Mouse (Mus musculus) kidney, adult 2 months (tissue): ENCODE measurements around the gene Tspan4. TPM values are rescaled to one million over a fixed set of nuclear protein-coding genes. Genes with fewer than 3 reads are reported as not detected.

Experiments used
- DNase-seq: peaks from one replicate; pipeline ENCODE4 v3.0.0; 2021
- H3K27ac ChIP-seq: fragments of 200-500 bp; 2 replicates; pipeline ENCODE4 v1.5.1; 2012; ENCODE audit warnings: low read depth, low read length, control low read depth, inconsistent platforms; ENCODE audit not compliant: insufficient read depth
- H3K27me3 ChIP-seq: fragments of 200-500 bp; replicated peaks from 2 replicates; pipeline ENCODE4 v1.6.1; 2012; ENCODE audit warnings: mild to moderate bottlenecking, moderate library complexity, low read length, inconsistent platforms; ENCODE audit not compliant: control insufficient read depth, insufficient read depth
- H3K36me3 ChIP-seq: fragments of 200-500 bp; 2 replicates; pipeline ENCODE4 v1.6.1; 2012; ENCODE audit warnings: mild to moderate bottlenecking, moderate library complexity, low read length, inconsistent platforms; ENCODE audit not compliant: control insufficient read depth, insufficient read depth
- H3K4me1 ChIP-seq: fragments of 200-500 bp; 2 replicates; pipeline ENCODE4 v1.6.1; 2011; ENCODE audit warnings: low read length; ENCODE audit not compliant: control insufficient read depth, insufficient read depth
- H3K4me3 ChIP-seq: fragments of 200-500 bp; 2 replicates; pipeline ENCODE4 v1.5.1; 2011; ENCODE audit warnings: mild to moderate bottlenecking, low read depth, low read length, control low read depth; ENCODE audit not compliant: insufficient read depth
- CTCF ChIP-seq: fragments of 200-500 bp; conservative IDR thresholded peaks from 2 replicates; pipeline ENCODE4 v1.5.1; 2011; ENCODE audit warnings: low read depth, mild to moderate bottlenecking, control low read depth, low read length, moderate library complexity, mixed read lengths; ENCODE audit not compliant: insufficient read depth, insufficient read length
- POLR2A ChIP-seq: fragments of 200-500 bp; IDR thresholded peaks from one replicate; pipeline ENCODE4 v1.6.1; 2011; ENCODE audit warnings: low read depth, low read length, control low read depth
- WGBS: fragments of 180-500 bp; shearing (Covaris S2); methylation state at CpG from one replicate; pipeline ENCODE4 v1.1.7; 2018; 5-methylcytosine and 5-hydroxymethylcytosine counted together
- polyA plus RNA-seq: library from polyadenylated mRNA; depleted of rRNA; stranded (reverse); fragments of >200 nt; gene quantifications from 2 replicates; pipeline ENCODE4 v1.2.3, GENCODE M21; 2012

Gene Tspan4
- polyA plus RNA-seq, 1 experiment = 143 TPM

GRCm38 (mm10) chr7:141463824-141464602 is 11.0 kb upstream of the Tspan4 start:
- Histone ChIP-seq H3K27me3 (no peaks in the 10 kb centered on the region), H3K4me3 (peak overlapping the region; percentile 29; the same call in 1 of the 2 replicates), H3K27ac (peak overlapping the region; percentile 34), H3K36me3 (no peaks in the 10 kb centered on the region), H3K4me1 (peaks cover 20% of the 10 kb centered on the region)
- no peak for TF ChIP-seq POLR2A
- TF ChIP-seq CTCF = no peak
- DNase-seq = peak; percentile 86
- WGBS = 62% methylated on average over 12 of the region's 12 CpGs

DNA sequence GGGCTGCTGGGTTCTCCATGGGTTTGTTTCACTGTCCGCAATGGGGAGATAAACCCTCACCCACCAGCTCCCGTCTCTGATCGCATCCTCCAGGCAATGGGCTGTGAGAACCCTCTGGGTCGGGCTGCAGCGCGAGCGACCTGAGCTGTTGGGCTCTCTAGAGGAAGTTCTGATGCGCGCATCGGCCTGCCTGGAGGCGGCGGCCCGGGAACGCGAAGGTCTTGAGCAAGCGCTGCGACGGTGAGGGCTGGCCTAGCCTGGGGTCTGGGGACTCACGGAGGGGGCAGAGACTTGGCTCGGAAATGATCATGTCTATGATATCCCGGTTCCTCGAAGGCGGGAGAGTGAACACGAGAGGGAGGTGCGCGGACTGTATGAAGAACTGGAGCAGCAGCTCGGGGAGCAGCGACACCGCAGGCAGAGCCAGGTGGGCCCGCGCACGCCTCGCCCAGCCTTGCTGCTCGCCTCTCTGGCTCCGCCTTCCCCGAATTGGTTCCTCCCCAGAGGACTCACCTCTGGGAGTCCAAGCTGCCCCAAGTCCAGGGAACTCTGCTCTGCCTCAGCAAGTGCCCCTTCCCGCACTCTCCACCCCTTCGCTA is 10.3 kb upstream of the Tspan4 start:
- TF ChIP-seq POLR2A (no peak), CTCF (no peak)
- 36% methylated on average over 38 of the region's 38 CpGs for WGBS
- DNase-seq = peak; percentile 68
- Histone ChIP-seq H3K36me3 (no peaks in the 10 kb centered on the region), H3K27me3 (no peaks in the 10 kb centered on the region), H3K4me3 (peak overlapping the region; percentile 29; the same call in 1 of the 2 replicates), H3K4me1 (peaks cover 27% of the 10 kb centered on the region), H3K27ac (peak overlapping the region; percentile 25; the same call in 1 of the 2 replicates)

- TF ChIP-seq POLR2A = no peak
- TF ChIP-seq CTCF = no peak
- no peak overlapping the region for H3K4me3 ChIP-seq
- DNase-seq = no peak
Measured at GRCm38 (mm10) chr7:141465388-141466044, 9.5 kb upstream of the Tspan4 start.

DNA sequence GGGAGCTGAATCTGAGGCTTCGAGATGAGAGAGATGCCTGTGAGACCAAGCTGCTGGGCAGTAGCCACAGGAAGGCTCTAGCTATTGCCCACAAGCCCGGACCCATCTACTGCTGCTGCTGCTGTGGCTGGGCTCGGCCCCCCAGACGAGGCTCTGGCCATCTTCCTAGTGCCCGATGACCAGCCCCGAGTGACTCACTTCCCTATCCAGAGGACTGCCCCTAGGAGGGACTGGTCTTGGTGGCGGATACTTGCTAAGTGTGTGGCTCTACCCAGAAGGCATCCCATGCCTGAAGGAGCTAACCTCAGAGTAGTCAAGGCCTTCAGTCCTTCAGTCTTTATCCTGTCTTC is 9.0 kb upstream of the Tspan4 start:
- Histone ChIP-seq H3K4me3 (no peak overlapping the region), H3K27me3 (no peaks in the 10 kb centered on the region), H3K36me3 (no peaks in the 10 kb centered on the region), H3K27ac (no peak overlapping the region), H3K4me1 (peaks cover 31% of the 10 kb centered on the region)
- peak; percentile 31 for DNase-seq
- WGBS = 75% methylated on average over 7 of the region's 7 CpGs
- TF ChIP-seq CTCF (no peak), POLR2A (no peak)

More at GRCm38 (mm10) chr7:141465388-141466044, 9.5 kb upstream of the Tspan4 start:
- H3K27me3 ChIP-seq = no peaks in the 10 kb centered on the region
- 54% methylated on average over 9 of the region's 10 CpGs for WGBS
- H3K27ac ChIP-seq = no peak overlapping the region
- no peaks in the 10 kb centered on the region for H3K36me3 ChIP-seq
- H3K4me1 ChIP-seq = peaks cover 31% of the 10 kb centered on the region

GRCm38 (mm10) chr7:141466607-141467148 is 8.4 kb upstream of the Tspan4 start:
- WGBS = 54% methylated on average over 10 of the region's 10 CpGs
- no peak for DNase-seq
- Histone ChIP-seq H3K27me3 (no peaks in the 10 kb centered on the region), H3K4me1 (peaks cover 31% of the 10 kb centered on the region), H3K27ac (peak overlapping the region; percentile 83), H3K4me3 (peak overlapping the region; percentile 32), H3K36me3 (no peaks in the 10 kb centered on the region)
- TF ChIP-seq CTCF = no peak
- no peak for TF ChIP-seq POLR2A

- TF ChIP-seq POLR2A (peak; percentile 70), CTCF (no peak)
- Histone ChIP-seq H3K27me3 (no peaks in the 10 kb centered on the region), H3K36me3 (no peaks in the 10 kb centered on the region), H3K27ac (peak within 1 kb of the TSS; percentile 98), H3K4me3 (peak within 1 kb of the TSS; percentile 99), H3K4me1 (peaks cover 30% of the 10 kb centered on the region)
- peak; percentile 97 for DNase-seq
- under 1% methylated on average over 52 of the region's 52 CpGs for WGBS
Measured at GRCm38 (mm10) chr7:141467230-141468030, 7.6 kb upstream of the Tspan4 start, which contains the start of gene Cd151. Gene Cd151 (plus strand): TSS chr7:141467392.
